Mouse (Mus musculus): ENCODE data around the gene Cdkal1. TPM values are rescaled to one million over a fixed set of nuclear protein-coding genes. Genes with fewer than 3 reads are reported as not detected.

Gene Cdkal1
- polyA plus RNA-seq, 1 experiment from 2014 or later: 25.9 TPM

GRCm38 (mm10) chr13:29751201-29751600 lies 104.3 kb downstream of the Cdkal1 start:
- Histone ChIP-seq H3K36me3 (no peaks in the 10 kb centered on the region), H3K4me3 (no peak overlapping the region), H3K9me3 (no peaks in the 10 kb centered on the region), H3K4me1 (peaks cover 13% of the 10 kb centered on the region), H3K27me3 (ENCODE audit: insufficient read depth, poor library complexity, severe bottlenecking) (no peaks in the 10 kb centered on the region), H3K27ac (no peak overlapping the region)
- DNase-seq (ENCODE audit: low spot score): no peak
- WGBS: 93% methylated on average over 5 of the region's 5 CpGs

- Histone ChIP-seq H3K27me3 (ENCODE audit: insufficient read depth, poor library complexity, severe bottlenecking) (no peaks in the 10 kb centered on the region), H3K9me3 (no peaks in the 10 kb centered on the region), H3K4me3 (no peak overlapping the region), H3K4me1 (peaks cover 14% of the 10 kb centered on the region), H3K36me3 (no peaks in the 10 kb centered on the region), H3K27ac (0 out of 2 replicates have a peak overlapping the region, but pooled peaks have one; percentile 16)
- 93% methylated on average over 3 of the region's 3 CpGs for WGBS
- no peak for DNase-seq (ENCODE audit: low spot score)
Observed at GRCm38 (mm10) chr13:29747347-29747647, 108.2 kb downstream of the Cdkal1 start.

DNA sequence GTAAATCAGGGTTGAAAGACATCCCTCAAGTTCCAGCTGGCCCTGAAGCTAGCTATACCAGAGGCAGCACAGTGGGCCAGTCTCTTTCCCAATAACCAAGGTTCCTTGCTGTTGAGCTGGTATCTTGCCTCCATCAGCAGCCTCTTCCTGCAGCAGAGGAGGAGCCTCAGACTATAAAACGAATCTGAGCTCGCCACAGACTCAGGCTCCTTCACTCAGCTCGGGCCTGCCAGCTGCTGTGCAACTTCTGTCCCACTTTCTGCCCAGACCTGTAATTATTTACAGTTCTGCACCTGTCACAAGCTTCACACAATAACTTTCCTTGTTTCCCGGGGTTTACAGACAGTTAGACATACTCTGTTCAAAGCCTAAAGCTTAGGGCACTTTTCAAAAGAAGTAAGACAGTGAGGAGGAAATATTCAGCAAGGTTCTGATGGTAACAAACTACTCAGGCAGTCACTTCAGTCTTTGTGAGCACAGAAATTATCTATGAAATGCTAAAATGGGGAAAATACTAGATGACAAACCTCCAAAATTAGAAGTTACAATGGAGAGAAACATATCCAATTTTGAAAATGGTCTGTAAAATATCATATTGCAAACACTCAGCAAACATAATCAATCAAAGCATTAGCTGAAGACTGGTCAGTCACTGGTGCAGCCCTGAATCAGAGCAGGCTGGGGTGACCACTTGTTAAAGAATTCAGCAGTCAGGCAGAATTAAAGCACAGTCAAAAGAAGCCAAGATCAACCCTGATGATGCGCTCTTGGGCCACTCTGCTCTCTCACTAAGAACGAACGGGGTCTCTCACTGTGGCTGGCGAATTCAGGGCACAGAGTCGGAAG lies 108.8 kb downstream of the Cdkal1 start:
- no peak for DNase-seq (ENCODE audit: low spot score)
- no peaks in the 10 kb centered on the region for H3K36me3 ChIP-seq
- no peak overlapping the region for H3K4me3 ChIP-seq
- no peaks in the 10 kb centered on the region for H3K9me3 ChIP-seq
- 0 out of 2 replicates have a peak overlapping the region, but pooled peaks have one; percentile 16 for H3K27ac ChIP-seq
- no peaks in the 10 kb centered on the region for H3K27me3 ChIP-seq (ENCODE audit: insufficient read depth, poor library complexity, severe bottlenecking)
- WGBS: 67% methylated on average over 9 of the region's 9 CpGs
- peaks cover 14% of the 10 kb centered on the region for H3K4me1 ChIP-seq

- Histone ChIP-seq H3K9me3 (no peaks in the 10 kb centered on the region), H3K27ac (no peak overlapping the region), H3K36me3 (no peaks in the 10 kb centered on the region), H3K4me1 (peaks cover 14% of the 10 kb centered on the region), H3K27me3 (ENCODE audit: insufficient read depth, poor library complexity, severe bottlenecking) (no peaks in the 10 kb centered on the region), H3K4me3 (no peak overlapping the region)
- 79% methylated on average over 2 of the region's 2 CpGs for WGBS
- no peak for DNase-seq (ENCODE audit: low spot score)
Observed at GRCm38 (mm10) chr13:29745073-29745472, 110.4 kb downstream of the Cdkal1 start.

GRCm38 (mm10) chr13:29744188-29744587 lies 111.3 kb downstream of the Cdkal1 start:
- Histone ChIP-seq H3K4me3 (no peak overlapping the region), H3K9me3 (no peaks in the 10 kb centered on the region), H3K27me3 (ENCODE audit: insufficient read depth, poor library complexity, severe bottlenecking) (no peaks in the 10 kb centered on the region), H3K4me1 (peaks cover 14% of the 10 kb centered on the region), H3K27ac (no peak overlapping the region), H3K36me3 (no peaks in the 10 kb centered on the region)
- no peak for DNase-seq (ENCODE audit: low spot score)
- WGBS: 67% methylated on average over 3 of the region's 3 CpGs

GRCm38 (mm10) chr13:29743761-29744160 lies 111.7 kb downstream of the Cdkal1 start:
- no peaks in the 10 kb centered on the region for H3K36me3 ChIP-seq
- no peaks in the 10 kb centered on the region for H3K9me3 ChIP-seq
- DNase-seq (ENCODE audit: low spot score): no peak
- H3K27me3 ChIP-seq (ENCODE audit: insufficient read depth, poor library complexity, severe bottlenecking): no peaks in the 10 kb centered on the region
- 63% methylated on average over 4 of the region's 4 CpGs for WGBS
- no peak overlapping the region for H3K27ac ChIP-seq
- no peak overlapping the region for H3K4me3 ChIP-seq
- peaks cover 14% of the 10 kb centered on the region for H3K4me1 ChIP-seq

DNA sequence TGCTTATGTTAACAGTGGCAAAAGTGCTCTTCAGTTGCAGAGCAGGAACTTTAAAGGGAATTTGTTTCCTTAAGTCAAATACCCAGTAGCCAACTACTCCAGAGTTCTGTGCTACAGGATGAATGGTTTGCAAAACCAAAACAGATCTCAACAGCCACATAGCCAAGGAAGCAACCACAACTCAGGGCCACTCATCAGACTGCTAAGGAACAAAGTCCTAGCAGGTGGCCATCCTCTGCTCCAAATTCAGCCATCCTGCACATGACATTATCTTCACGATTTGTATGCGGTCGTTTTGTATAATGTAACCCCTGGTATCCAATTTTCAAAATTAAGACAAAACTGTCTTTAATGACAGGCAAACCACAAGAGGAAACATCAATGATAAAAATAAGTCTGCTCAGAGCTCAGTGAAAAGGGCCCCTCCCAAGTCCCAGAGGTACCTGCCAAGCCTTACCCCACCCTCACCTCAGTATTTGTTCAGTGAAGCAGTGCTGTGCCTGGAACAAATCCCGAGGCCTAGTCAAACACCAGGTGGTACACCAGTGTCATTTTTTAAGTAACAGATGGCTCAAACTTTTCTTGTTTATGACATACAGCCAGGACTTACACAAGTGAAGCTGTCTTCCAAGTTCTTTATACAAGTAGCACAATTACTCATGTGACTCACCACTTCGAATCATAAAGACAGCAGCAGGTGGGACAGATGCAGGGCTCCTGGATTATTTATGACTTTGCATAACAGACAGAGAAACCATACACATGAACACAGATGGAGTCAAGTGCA lies 117.6 kb downstream of the Cdkal1 start:
- H3K27ac ChIP-seq: no peak overlapping the region
- H3K4me1 ChIP-seq: no peaks in the 10 kb centered on the region
- WGBS: 87% methylated on average over 5 of the region's 5 CpGs
- H3K9me3 ChIP-seq: no peaks in the 10 kb centered on the region
- no peak overlapping the region for H3K4me3 ChIP-seq
- H3K36me3 ChIP-seq: no peaks in the 10 kb centered on the region
- no peaks in the 10 kb centered on the region for H3K27me3 ChIP-seq (ENCODE audit: insufficient read depth, poor library complexity, severe bottlenecking)
- DNase-seq (ENCODE audit: low spot score): no peak

DNA sequence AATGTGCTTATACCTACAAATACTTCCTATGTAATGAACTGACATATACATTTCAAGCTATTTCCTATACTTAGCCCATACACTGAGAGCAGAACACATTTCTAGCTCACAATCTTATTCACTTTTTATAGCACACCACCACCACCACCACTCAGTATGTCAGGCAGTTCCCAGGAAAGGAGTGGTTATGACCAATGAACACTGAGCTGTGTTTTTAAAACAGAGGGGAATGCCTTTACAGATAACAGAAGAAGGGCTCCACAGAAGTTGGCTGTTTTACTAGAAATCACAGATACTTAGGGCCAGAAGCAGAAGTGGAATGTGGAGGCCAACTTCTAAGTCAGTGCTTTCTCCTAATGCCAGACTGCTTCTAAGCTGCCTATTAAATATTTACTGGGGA lies 121.0 kb downstream of the Cdkal1 start:
- Histone ChIP-seq H3K27ac (no peak overlapping the region), H3K4me1 (no peaks in the 10 kb centered on the region), H3K27me3 (ENCODE audit: insufficient read depth, poor library complexity, severe bottlenecking) (no peaks in the 10 kb centered on the region), H3K9me3 (no peaks in the 10 kb centered on the region), H3K4me3 (no peak overlapping the region), H3K36me3 (no peaks in the 10 kb centered on the region)
- no peak for DNase-seq (ENCODE audit: low spot score)

DNA sequence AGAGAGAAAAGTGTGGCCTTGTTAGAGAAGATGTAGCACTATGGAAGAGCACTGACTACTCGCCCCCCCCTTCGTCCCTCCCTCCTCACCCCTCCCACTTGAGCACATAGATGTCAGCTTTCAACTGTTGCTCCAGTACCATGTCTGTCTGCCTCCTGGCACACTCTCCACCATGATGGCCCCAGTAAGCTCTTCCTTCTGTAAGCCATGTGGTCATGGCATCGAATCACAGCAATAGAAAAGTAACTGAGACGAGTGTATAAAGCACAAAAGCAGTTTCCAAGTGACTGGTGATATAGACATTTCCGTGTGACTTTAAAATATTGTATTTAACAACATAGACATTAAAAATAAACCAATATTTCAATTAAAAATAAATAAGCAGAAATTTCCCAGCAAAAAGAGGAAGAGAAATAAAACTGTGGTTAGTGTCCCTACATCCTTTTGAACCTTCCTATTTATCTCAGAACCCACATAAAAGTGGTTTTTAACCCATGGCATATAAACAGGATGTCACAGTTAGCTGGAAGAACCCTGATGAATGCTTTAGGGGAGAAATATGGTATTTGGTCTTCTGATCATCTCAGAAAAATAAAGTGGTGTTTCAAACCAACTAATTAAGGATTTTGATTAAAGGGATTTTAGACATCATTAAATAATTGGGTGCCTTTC lies 129.2 kb downstream of the Cdkal1 start:
- 89% methylated on average over 5 of the region's 5 CpGs for WGBS
- no peaks in the 10 kb centered on the region for H3K27me3 ChIP-seq (ENCODE audit: insufficient read depth, poor library complexity, severe bottlenecking)
- no peaks in the 10 kb centered on the region for H3K9me3 ChIP-seq
- H3K4me3 ChIP-seq: no peak overlapping the region
- DNase-seq (ENCODE audit: low spot score): no peak
- no peaks in the 10 kb centered on the region for H3K36me3 ChIP-seq
- H3K4me1 ChIP-seq: 0 out of 2 replicates have a peak, but pooled peaks cover 4% of the 10 kb centered on the region
- no peak overlapping the region for H3K27ac ChIP-seq

GRCm38 (mm10) chr13:29724855-29725254 lies 130.6 kb downstream of the Cdkal1 start:
- no peak overlapping the region for H3K4me3 ChIP-seq
- DNase-seq (ENCODE audit: low spot score): no peak
- WGBS: 82% methylated on average over 6 of the region's 6 CpGs
- no peaks in the 10 kb centered on the region for H3K27me3 ChIP-seq (ENCODE audit: insufficient read depth, poor library complexity, severe bottlenecking)
- no peak overlapping the region for H3K27ac ChIP-seq
- no peaks in the 10 kb centered on the region for H3K9me3 ChIP-seq
- H3K4me1 ChIP-seq: 0 out of 2 replicates have a peak, but pooled peaks cover 4% of the 10 kb centered on the region
- H3K36me3 ChIP-seq: no peaks in the 10 kb centered on the region

- H3K4me3 ChIP-seq: no peak overlapping the region
- WGBS: 70% methylated on average over 1 of the region's 1 CpGs
- H3K9me3 ChIP-seq: no peaks in the 10 kb centered on the region
- no peaks in the 10 kb centered on the region for H3K36me3 ChIP-seq
- H3K27ac ChIP-seq: no peak overlapping the region
- no peak for DNase-seq (ENCODE audit: low spot score)
- no peaks in the 10 kb centered on the region for H3K27me3 ChIP-seq (ENCODE audit: insufficient read depth, poor library complexity, severe bottlenecking)
- 0 out of 2 replicates have a peak, but pooled peaks cover 4% of the 10 kb centered on the region for H3K4me1 ChIP-seq
Observed at GRCm38 (mm10) chr13:29723150-29723549, 132.3 kb downstream of the Cdkal1 start.

DNA sequence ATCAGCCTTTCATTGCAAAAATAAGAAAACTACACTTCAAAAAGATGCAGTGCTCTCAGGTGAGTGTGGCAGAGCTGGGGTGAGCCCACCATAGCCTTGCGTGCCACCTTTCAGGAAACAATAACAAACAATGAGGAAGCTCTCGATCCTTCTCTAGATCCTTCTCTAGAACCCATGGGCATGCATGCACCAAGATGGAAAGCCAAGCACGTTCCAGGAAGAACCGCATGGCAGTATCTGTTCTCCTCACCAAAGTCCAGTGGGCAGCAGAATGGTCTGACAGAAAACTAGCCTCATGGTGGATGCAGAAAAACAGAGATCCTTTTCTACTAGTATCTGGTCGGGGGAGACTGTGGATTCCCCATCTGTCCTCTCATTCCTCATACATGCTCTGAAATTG lies 134.3 kb downstream of the Cdkal1 start:
- no peak overlapping the region for H3K4me3 ChIP-seq
- WGBS: 91% methylated on average over 5 of the region's 5 CpGs

DNA sequence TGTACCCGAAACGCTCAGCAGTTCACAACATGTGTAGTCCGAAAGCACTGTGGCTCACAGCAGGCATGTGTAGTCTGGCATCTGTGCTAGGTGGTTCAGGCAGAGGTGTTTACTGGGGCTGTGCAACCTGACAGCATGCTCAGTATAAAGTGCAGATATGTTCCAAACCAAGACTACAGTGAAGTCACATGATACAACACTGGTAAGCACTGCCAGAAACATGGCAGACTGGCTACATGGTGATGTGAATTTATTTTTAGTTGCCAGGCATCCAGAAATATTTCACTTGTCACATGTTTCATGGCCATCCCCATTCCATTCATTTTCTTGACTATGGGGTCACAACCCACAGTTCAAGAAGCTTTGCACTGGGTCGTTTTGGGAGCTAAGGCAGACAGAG lies 138.9 kb downstream of the Cdkal1 start:
- 81% methylated on average over 4 of the region's 4 CpGs for WGBS
- H3K27ac ChIP-seq: no peak overlapping the region
- H3K4me3 ChIP-seq: no peak overlapping the region
- no peaks in the 10 kb centered on the region for H3K36me3 ChIP-seq
- H3K9me3 ChIP-seq: no peaks in the 10 kb centered on the region
- H3K27me3 ChIP-seq (ENCODE audit: insufficient read depth, poor library complexity, severe bottlenecking): no peaks in the 10 kb centered on the region
- no peak for DNase-seq (ENCODE audit: low spot score)
- H3K4me1 ChIP-seq: peaks cover 16% of the 10 kb centered on the region; the same call in 1 of the 2 replicates

More for the DNA sequence above, 134.3 kb downstream of the Cdkal1 start:
- no peaks in the 10 kb centered on the region for H3K9me3 ChIP-seq
- no peaks in the 10 kb centered on the region for H3K36me3 ChIP-seq
- 0 out of 2 replicates have a peak, but pooled peaks cover 12% of the 10 kb centered on the region for H3K4me1 ChIP-seq
- no peaks in the 10 kb centered on the region for H3K27me3 ChIP-seq (ENCODE audit: insufficient read depth, poor library complexity, severe bottlenecking)
- H3K27ac ChIP-seq: no peak overlapping the region
- DNase-seq (ENCODE audit: low spot score): no peak
